Mouse (Mus musculus): Measurements from ENCODE around the gene Olfr1102. TPM values are rescaled to one million over a fixed set of nuclear protein-coding genes. Genes with fewer than 3 reads are reported as not detected.

The Olfr1102 gene
- not detected for total RNA-seq (2021)
- long read RNA-seq, experiment 1 = 0 reads
- long read RNA-seq, experiment 2 = 0 reads

DNA sequence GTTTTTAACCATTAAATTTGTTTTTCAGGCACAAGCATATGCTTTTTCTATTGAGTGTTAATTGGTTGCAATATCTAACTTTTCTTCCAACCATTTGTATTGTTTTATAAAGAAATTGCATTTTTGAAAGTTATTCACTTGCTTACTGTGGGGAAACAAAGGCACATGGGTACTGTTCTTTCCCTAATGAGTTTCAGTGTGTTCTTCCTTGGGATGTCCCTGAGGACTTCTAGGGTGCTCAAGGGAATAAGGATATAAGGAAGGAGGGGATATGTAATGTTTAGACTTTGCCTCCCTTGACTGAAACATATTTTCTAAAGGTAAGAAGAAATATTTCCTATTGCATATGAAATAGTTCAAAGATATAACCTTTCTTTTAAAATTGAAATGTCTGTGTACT, at the start of gene Olfr1102:
TSS of gene Olfr1102 (plus strand) at position 301 of the 400 bp plus-strand sequence.
- DNase-seq = no peak

DNA sequence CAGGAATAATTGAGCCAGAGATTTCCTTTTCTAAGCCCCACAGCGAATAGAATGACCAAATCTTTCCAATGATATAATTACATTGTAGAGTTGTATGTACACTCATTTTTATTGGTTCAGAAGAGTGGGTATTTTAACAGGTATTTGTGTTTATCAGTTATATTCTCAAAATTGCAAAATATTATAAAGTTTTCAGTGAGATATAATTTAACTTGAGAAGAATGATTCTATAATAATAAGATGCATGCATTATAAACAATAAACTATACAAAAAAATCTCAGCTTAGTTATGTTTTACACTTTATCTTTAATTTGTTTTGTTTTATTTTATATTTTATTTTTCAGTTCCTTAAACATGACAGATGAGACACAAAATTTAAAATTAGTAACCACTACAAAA, 37.6 kb upstream of the Olfr1102 start, which contains the start of gene Olfr1099:
TSS of gene Olfr1099 (minus strand) at position 101 of the 400 bp plus-strand sequence.
- no peak for DNase-seq

DNA sequence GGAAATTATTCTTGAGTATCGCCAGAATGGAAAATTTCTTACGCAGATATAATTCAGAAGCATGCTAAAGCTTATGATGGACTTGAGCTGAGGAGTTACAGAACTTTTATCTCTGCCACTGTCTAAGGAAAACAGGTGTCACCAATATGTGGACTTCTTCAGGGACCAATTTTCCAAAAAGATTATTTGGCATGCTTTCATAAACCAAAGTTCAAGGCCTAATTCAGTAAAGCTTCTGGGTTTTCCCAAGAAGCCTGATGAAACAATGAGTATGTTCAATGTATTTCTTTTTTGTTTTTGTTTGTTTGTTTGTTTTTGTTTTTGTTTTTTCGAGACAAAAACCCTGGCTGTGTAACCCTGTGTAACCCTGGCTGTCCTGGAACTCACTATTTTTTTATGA, 18.3 kb upstream of the Olfr1102 start, which contains the start of gene Olfr1100:
TSS of gene Olfr1100 (minus strand) at position 101 of the 400 bp plus-strand sequence.
- no peak for DNase-seq

DNA sequence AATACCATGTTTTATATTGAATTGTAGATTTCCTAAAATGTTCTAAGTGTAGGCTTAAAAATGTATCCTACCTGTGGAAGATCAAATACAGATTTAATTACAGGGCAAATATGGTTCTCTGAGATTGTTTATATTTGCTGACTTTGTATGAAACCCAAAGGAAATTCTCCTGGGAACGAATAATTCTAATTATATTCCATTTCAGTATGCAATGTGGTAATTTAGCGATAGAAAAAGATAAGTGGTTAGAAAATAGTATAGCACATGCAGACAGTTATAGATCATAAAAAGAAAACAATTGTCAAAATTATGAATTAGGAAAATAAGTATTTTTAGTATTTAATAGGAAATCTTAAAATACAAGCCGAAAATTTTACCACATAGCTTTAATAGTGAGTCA, 7.1 kb upstream of the Olfr1102 start, which contains the start of gene Olfr1101:
TSS of gene Olfr1101 (minus strand) at position 101 of the 400 bp plus-strand sequence.
- no peak for DNase-seq

DNA sequence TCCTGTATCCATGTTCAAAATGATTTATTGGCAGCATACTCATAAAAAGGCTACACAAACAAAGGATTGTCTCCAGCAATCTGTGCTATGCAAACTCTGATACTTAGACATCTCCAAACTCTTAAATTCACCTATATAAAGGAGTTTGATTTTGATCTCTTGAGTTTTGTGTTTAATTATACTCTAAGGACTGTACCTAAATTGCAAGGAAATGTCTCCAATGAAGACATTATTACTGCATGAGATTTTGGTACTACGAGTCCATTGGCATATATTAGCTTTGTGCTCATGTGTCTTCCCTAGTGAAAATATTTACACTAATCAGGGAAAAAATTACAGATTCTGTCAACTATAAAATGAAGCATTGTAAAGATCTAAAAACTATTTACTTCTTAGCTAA, 28.8 kb downstream of the Olfr1102 start, which contains the start of gene Olfr1104:
TSS of gene Olfr1104 (minus strand) at position 101 of the 400 bp plus-strand sequence.
- no peak for DNase-seq

DNA sequence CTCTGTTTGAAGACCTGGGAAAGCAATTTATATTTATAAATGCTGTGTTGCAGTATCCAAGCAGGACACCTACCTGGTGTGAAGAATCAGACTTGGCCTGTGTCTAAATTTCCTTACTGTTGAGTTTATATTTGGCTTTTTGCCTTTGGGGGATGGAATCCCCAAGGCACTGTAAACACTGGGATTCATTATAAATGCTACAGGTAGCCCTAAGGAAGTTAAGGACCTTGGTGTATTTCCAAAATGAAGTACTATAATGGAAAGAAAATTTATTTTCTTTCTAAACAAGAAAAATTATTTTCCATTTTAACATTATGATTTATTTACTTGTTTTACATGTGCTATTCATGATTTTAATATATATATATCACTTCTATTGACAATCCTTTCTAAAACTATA, 38.2 kb downstream of the Olfr1102 start, which contains the start of gene Olfr1105:
TSS of gene Olfr1105 (minus strand) at position 101 of the 400 bp plus-strand sequence.
- DNase-seq = no peak

DNA sequence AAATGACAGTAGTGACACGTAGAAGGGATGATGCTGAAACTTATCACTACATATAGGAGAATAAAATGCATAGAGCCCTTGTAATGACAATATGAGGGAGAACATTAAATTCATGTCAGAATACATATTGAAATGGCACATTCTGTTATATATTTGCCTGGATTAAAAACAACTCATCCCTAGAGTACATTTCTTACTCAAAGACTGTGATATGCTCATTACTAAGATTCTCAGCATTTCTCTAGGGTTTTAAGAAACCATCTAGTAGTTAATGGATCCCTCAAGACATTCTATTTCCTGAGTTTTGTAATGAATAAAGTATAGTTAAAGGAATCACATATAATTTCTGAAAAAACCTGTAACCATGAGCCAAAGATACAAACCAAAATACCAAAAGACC, 54.0 kb downstream of the Olfr1102 start, which contains the start of gene Olfr1106:
TSS of gene Olfr1106 (minus strand) at position 101 of the 400 bp plus-strand sequence.
- DNase-seq = no peak

Other genes starting within 250 kb of the Olfr1102 start
- gene Olfr1090, start 239.4 kb upstream of the Olfr1102 start, total RNA-seq (2021) = not detected
- not detected for gene Olfr1093, start 215.9 kb upstream of the Olfr1102 start, total RNA-seq (2021)
- not detected for gene Olfr141, start 188.4 kb upstream of the Olfr1102 start, total RNA-seq (2021)
- gene Olfr1094, start 173.7 kb upstream of the Olfr1102 start, total RNA-seq (2021) = not detected
- gene Olfr1095, start 146.7 kb upstream of the Olfr1102 start, total RNA-seq (2021) = not detected
- not detected for gene Gm13723, start 123.6 kb upstream of the Olfr1102 start, total RNA-seq (2021)
- not detected for gene Olfr1097, start 106.2 kb upstream of the Olfr1102 start, total RNA-seq (2021)
- gene Olfr1098, start 73.9 kb upstream of the Olfr1102 start, total RNA-seq (2021) = not detected
- not detected for gene Olfr1099, start 37.7 kb upstream of the Olfr1102 start, total RNA-seq (2021)
- gene Olfr1100, start 18.4 kb upstream of the Olfr1102 start, total RNA-seq (2021) = not detected
- not detected for gene Olfr1101, start 7.2 kb upstream of the Olfr1102 start, total RNA-seq (2021)
- not detected for gene Olfr1104, start 28.7 kb downstream of the Olfr1102 start, total RNA-seq (2021)
- gene Olfr1105, start 38.1 kb downstream of the Olfr1102 start, total RNA-seq (2021) = not detected
- not detected for gene Olfr1106, start 53.9 kb downstream of the Olfr1102 start, total RNA-seq (2021)
- not detected for gene Olfr1107, start 77.4 kb downstream of the Olfr1102 start, total RNA-seq (2021)
- not detected for gene Olfr1109, start 97.6 kb downstream of the Olfr1102 start, total RNA-seq (2021)
- not detected for gene Olfr259, start 116.2 kb downstream of the Olfr1102 start, total RNA-seq (2021)
- not detected for gene Olfr1110, start 141.9 kb downstream of the Olfr1102 start, total RNA-seq (2021)
- gene Olfr1111, start 154.2 kb downstream of the Olfr1102 start, total RNA-seq (2021) = not detected
- not detected for gene Olfr1112, start 189.4 kb downstream of the Olfr1102 start, total RNA-seq (2021)
- not detected for gene Olfr1113, start 210.6 kb downstream of the Olfr1102 start, total RNA-seq (2021)
- not detected for gene Olfr1115, start 249.6 kb downstream of the Olfr1102 start, total RNA-seq (2021)